Mouse (Mus musculus) A20 (cell line): Measurements from ENCODE around the gene Olfr346.

ENCODE experiments used
- DNase-seq: peaks from one replicate; pipeline ENCODE4 v3.0.0-alpha.2; 2011; ENCODE audit warnings: low read depth, low spot score

The Olfr346 gene

GRCm38 (mm10) chr2:36685488-36685887 lies at the start of gene Olfr346:
TSS of gene Olfr346 (plus strand) at chr2:36685788.
- no peak for DNase-seq

GRCm38 (mm10) chr2:36639741-36640140 lies 45.8 kb upstream of the Olfr346 start, which contains the start of gene Olfr345:
TSS of gene Olfr345 (plus strand) at chr2:36640041.
- DNase-seq, result no peak

DNA sequence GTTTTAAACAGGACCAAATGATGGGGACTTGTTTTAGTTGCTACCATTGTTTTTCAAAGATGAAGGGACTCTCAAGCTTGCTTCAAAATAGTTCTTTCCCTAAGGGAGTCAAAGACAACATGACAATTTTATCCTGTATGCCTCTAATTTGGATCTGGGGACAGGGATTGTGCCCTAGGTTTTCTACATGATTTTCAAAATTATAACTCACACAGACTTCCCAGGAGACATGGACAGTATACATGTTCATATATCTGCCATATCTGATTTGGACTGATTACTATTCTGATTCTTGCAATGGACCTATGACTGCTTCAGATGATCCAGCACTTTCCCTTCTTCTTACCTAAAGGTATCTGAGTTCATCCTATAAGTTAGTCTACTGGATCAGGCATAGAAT lies 46.0 kb downstream of the Olfr346 start, which contains the start of gene Olfr347:
Gene Olfr347, plus strand, starts transcription at position 301 of the 400 bp plus-strand sequence.
- DNase-seq, result no peak

GRCm38 (mm10) chr2:36736226-36736625 lies 50.6 kb downstream of the Olfr346 start:
- DNase-seq, result peak; percentile 17
